Mouse (Mus musculus) embryonic stem cell, embryonic (primary cell): Measurements from ENCODE around the gene Tbc1d10b.

Source experiments
- CTCF ChIA-PET, 4 experiments: fragments of 300-600 bp in 2 of 4; fragments of 350-600 bp in 2 of 4; sonication (Branson Sonifier 250); formaldehyde crosslinking; loops; one replicate each; lab custom pipeline; 2022; ENCODE audit warnings: inconsistent platforms in 2 of 4; lab: Charles Lee
- POLR2A ChIA-PET, 4 experiments: fragments of 300-600 bp in 2 of 4; fragments of 350-600 bp in 2 of 4; sonication (Branson Sonifier 250); formaldehyde crosslinking; loops; one replicate each; lab custom pipeline; 2022; ENCODE audit warnings: antibody characterized with exemption in 4 of 4, inconsistent platforms in 1 of 4; lab: Charles Lee

The Tbc1d10b gene

GRCm38 (mm10) chr7:127176937-127177336 is 31.3 kb downstream of the Tbc1d10b start:
- POLR2A ChIA-PET: interaction anchor here in 3 of 4 experiments (0.6 to 2.7 kb wide), 17 partner anchors 9 to 378 kb away, joined by 3 to 11 read pairs (median 3); partner anchors contain the start of genes Qprt (in 1 of the 3) and Zfp771 (in 1 of the 3)
- CTCF ChIA-PET: interaction anchor here in 3 of 4 experiments (0.5 to 1.3 kb wide), 10 partner anchors 9 to 479 kb away, joined by 3 to 6 read pairs (median 3); no protein-coding TSS in a partner anchor

DNA sequence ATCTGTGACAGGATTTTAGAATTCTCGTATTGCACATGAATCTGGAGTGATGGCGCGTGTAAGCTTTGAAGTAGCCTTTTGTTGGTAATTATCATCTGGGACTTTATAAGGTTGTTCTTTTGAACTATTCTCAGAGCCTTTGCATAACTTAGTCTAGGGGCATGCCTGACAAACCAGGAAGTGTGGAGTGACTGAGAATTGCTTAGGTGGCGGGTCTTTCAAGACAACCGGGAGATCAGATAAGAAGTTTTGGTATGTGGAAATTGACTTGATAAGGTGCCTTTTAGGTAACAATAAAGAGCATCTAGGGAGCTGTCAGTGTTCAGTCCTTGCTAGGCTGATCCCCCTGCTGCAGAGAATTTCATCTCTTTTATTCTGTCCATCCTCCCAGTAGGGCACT is 41.8 kb downstream of the Tbc1d10b start:
- POLR2A ChIA-PET: no interaction called here
- CTCF ChIA-PET: no interaction called here

- CTCF ChIA-PET: interaction anchor here (0.5 to 1.0 kb wide), 5 partner anchors 16 to 410 kb away, joined by 3 to 5 read pairs (median 3); no protein-coding TSS in a partner anchor
- POLR2A ChIA-PET: interaction anchor here (0.5 to 1.8 kb wide), 5 partner anchors 11 to 28 kb away, joined by 3 to 7 read pairs (median 3); no protein-coding TSS in a partner anchor
These were observed 42.4 kb downstream of the Tbc1d10b start for GRCm38 (mm10) chr7:127165607-127166493.

- CTCF ChIA-PET: interaction anchor here in 1 of 4 experiments (1.0 kb wide), 1 partner anchor 18 kb away, joined by 3 read pairs; no protein-coding TSS in a partner anchor
These were observed 44.3 kb downstream of the Tbc1d10b start for GRCm38 (mm10) chr7:127164002-127164401.

DNA sequence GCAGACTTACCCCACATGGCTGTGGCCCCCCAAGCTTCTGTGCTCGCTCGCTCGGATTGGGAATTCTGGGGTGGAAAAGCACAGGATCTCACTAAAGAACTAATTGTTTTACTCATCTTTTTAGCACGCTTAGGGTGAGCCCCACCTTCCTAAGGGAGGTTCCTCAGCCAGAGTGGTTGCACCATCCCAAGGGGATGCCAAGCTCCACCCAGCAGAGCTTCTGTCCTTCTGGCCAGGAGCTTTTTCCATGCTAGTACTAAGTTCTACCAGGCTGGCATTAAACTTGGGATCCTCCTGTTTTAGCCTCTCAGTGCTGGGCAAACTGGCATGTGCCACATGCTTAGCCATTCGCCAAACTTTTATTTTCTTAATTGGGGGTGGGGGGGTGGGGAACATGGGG is 45.7 kb downstream of the Tbc1d10b start:
- ChIA-PET POLR2A (interaction anchor here in 3 of 4 experiments (0.6 to 1.4 kb wide), 4 partner anchors 13 to 350 kb away, joined by 3 read pairs; no protein-coding TSS in a partner anchor), CTCF (interaction anchor here in 1 of 4 experiments (0.6 kb wide), 1 partner anchor 46 kb away, joined by 4 read pairs; no protein-coding TSS in a partner anchor)

More at GRCm38 (mm10) chr7:127164002-127164401, 44.3 kb downstream of the Tbc1d10b start:
- POLR2A ChIA-PET: interaction anchor here in 2 of 4 experiments (0.5 to 1.6 kb wide), 4 partner anchors 14 to 702 kb away, joined by 3 to 4 read pairs (median 4); no protein-coding TSS in a partner anchor

- ChIA-PET CTCF (no interaction called here), POLR2A (interaction anchor here in 1 of 4 experiments (1.3 to 1.4 kb wide), 2 partner anchors 29 to 40 kb away, joined by 3 read pairs; no protein-coding TSS in a partner anchor)
These were observed 50.7 kb downstream of the Tbc1d10b start for GRCm38 (mm10) chr7:127157548-127157947.

GRCm38 (mm10) chr7:127153477-127153876 is 54.8 kb downstream of the Tbc1d10b start:
- ChIA-PET CTCF (interaction anchor here in 1 of 4 experiments (0.6 kb wide), 1 partner anchor 25 kb away, joined by 4 read pairs; no protein-coding TSS in a partner anchor), POLR2A (interaction anchor here in 1 of 4 experiments (0.6 kb wide), 2 partner anchors 12 to 374 kb away, joined by 3 read pairs; no protein-coding TSS in a partner anchor)

DNA sequence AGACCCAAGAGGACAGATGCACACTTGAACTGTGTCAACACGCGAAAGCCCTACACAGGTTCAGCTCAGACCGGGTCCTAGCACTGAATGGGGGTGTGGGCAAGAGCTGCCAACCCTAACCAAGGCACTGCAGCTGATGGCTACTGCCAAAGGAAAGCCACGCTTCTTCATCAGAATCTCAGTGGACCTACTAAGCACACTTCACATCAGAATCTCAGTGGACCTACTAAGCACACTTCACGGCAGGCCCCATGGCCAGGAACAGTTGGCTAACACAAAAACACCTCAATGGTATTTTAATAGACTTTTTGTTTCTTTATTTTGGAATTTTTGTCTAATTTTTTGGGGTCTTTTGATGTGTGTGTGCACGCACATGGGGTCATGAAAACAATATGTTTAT is 55.8 kb downstream of the Tbc1d10b start:
- CTCF ChIA-PET: interaction anchor here in 1 of 4 experiments (0.5 kb wide), 1 partner anchor 29 kb away, joined by 11 read pairs; no protein-coding TSS in a partner anchor
- POLR2A ChIA-PET: interaction anchor here in 1 of 4 experiments (1.7 kb wide), 1 partner anchor 10 kb away, joined by 5 read pairs; no protein-coding TSS in a partner anchor

DNA sequence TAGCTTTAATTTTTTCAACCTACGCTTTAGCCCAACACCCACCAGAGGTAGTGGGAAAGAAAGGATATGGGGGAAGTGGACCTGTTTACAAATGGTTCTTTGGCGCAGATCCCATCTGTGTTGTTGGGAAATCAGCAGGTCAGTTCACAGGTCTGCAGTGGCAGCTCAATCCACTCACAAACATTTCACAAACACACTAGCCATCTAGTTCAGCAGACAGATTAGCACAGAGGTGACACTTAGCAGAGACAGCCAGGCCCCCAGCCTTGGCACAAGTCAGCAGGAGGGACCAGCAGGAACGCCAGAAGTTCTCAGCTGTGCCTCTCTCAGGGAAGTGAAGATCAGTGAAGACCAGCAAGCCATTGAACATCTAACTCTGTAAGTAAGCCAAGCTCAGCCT is 60.4 kb downstream of the Tbc1d10b start:
- POLR2A ChIA-PET: interaction anchor here in 3 of 4 experiments (0.6 to 1.6 kb wide), 7 partner anchors 10 to 401 kb away, joined by 3 to 7 read pairs (median 3); no protein-coding TSS in a partner anchor
- CTCF ChIA-PET: interaction anchor here in 3 of 4 experiments (0.6 to 1.9 kb wide), 7 partner anchors 10 to 67 kb away, joined by 3 to 8 read pairs (median 5); partner anchors contain the start of gene Spn (in 1 of the 3)
